Mouse (Mus musculus): ENCODE measurements around the gene Cnnm2. TPM values are rescaled to one million over a fixed set of nuclear protein-coding genes. Genes with fewer than 3 reads are reported as not detected.

Gene Cnnm2
- polyA plus RNA-seq, 1 experiment = 28.7 TPM

GRCm38 (mm10) chr19:46890657-46891056, 129.3 kb downstream of the Cnnm2 start:
- Histone ChIP-seq H3K27ac (replicated peaks; ENCODE audit: low read depth, low read length) (no peak overlapping the region), H3K4me1 (ENCODE audit: control insufficient read depth, insufficient read depth, insufficient read length, low read length) (no peaks in the 10 kb centered on the region), H3K4me3 (ENCODE audit: insufficient read depth, low read depth, low read length) (no peak overlapping the region)

- no peak overlapping the region for H3K27ac ChIP-seq (replicated peaks; ENCODE audit: low read depth, low read length)
- H3K4me3 ChIP-seq (ENCODE audit: insufficient read depth, low read depth, low read length) = no peak overlapping the region
- no peaks in the 10 kb centered on the region for H3K4me1 ChIP-seq (ENCODE audit: control insufficient read depth, insufficient read depth, insufficient read length, low read length)
These were observed 131.5 kb downstream of the Cnnm2 start for GRCm38 (mm10) chr19:46892856-46893255.

GRCm38 (mm10) chr19:46893484-46893883, 132.1 kb downstream of the Cnnm2 start:
- Histone ChIP-seq H3K4me3 (ENCODE audit: insufficient read depth, low read depth, low read length) (no peak overlapping the region), H3K27ac (replicated peaks; ENCODE audit: low read depth, low read length) (no peak overlapping the region), H3K4me1 (ENCODE audit: control insufficient read depth, insufficient read depth, insufficient read length, low read length) (no peaks in the 10 kb centered on the region)

GRCm38 (mm10) chr19:46897135-46897534, 135.7 kb downstream of the Cnnm2 start:
- no peak overlapping the region for H3K4me3 ChIP-seq (ENCODE audit: insufficient read depth, low read depth, low read length)

GRCm38 (mm10) chr19:46898222-46898621, 136.8 kb downstream of the Cnnm2 start:
- Histone ChIP-seq H3K4me3 (ENCODE audit: insufficient read depth, low read depth, low read length) (no peak overlapping the region), H3K27ac (replicated peaks; ENCODE audit: low read depth, low read length) (no peak overlapping the region), H3K4me1 (ENCODE audit: control insufficient read depth, insufficient read depth, insufficient read length, low read length) (peaks cover 6% of the 10 kb centered on the region; the same call in 1 of the 2 replicates)

More at GRCm38 (mm10) chr19:46897135-46897534, 135.7 kb downstream of the Cnnm2 start:
- Histone ChIP-seq H3K27ac (replicated peaks; ENCODE audit: low read depth, low read length) (no peak overlapping the region), H3K4me1 (ENCODE audit: control insufficient read depth, insufficient read depth, insufficient read length, low read length) (peaks cover 6% of the 10 kb centered on the region; the same call in 1 of the 2 replicates)

- Histone ChIP-seq H3K4me1 (ENCODE audit: control insufficient read depth, insufficient read depth, insufficient read length, low read length) (peaks cover 6% of the 10 kb centered on the region; the same call in 1 of the 2 replicates), H3K4me3 (ENCODE audit: insufficient read depth, low read depth, low read length) (no peak overlapping the region), H3K27ac (replicated peaks; ENCODE audit: low read depth, low read length) (peak overlapping the region; percentile 22; the same call in 1 of the 2 replicates)
These were observed 137.9 kb downstream of the Cnnm2 start for GRCm38 (mm10) chr19:46899306-46899705.

GRCm38 (mm10) chr19:46899871-46900270, 138.5 kb downstream of the Cnnm2 start:
- Histone ChIP-seq H3K4me1 (ENCODE audit: control insufficient read depth, insufficient read depth, insufficient read length, low read length) (peaks cover 6% of the 10 kb centered on the region; the same call in 1 of the 2 replicates), H3K27ac (replicated peaks; ENCODE audit: low read depth, low read length) (0 out of 2 replicates have a peak overlapping the region, but pooled peaks have one; percentile 19), H3K4me3 (ENCODE audit: insufficient read depth, low read depth, low read length) (no peak overlapping the region)

- no peak overlapping the region for H3K4me3 ChIP-seq (ENCODE audit: insufficient read depth, low read depth, low read length)
- H3K27ac ChIP-seq (replicated peaks; ENCODE audit: low read depth, low read length) = peak overlapping the region; percentile 63
- peaks cover 6% of the 10 kb centered on the region; the same call in 1 of the 2 replicates for H3K4me1 ChIP-seq (ENCODE audit: control insufficient read depth, insufficient read depth, insufficient read length, low read length)
These were observed 139.4 kb downstream of the Cnnm2 start for GRCm38 (mm10) chr19:46900786-46901185.

- peak overlapping the region; percentile 63 for H3K27ac ChIP-seq (replicated peaks; ENCODE audit: low read depth, low read length)
- H3K4me3 ChIP-seq (ENCODE audit: insufficient read depth, low read depth, low read length) = no peak overlapping the region
- peaks cover 6% of the 10 kb centered on the region; the same call in 1 of the 2 replicates for H3K4me1 ChIP-seq (ENCODE audit: control insufficient read depth, insufficient read depth, insufficient read length, low read length)
These were observed 139.9 kb downstream of the Cnnm2 start for GRCm38 (mm10) chr19:46901323-46901722.

GRCm38 (mm10) chr19:46903379-46903778, 142.0 kb downstream of the Cnnm2 start:
- Histone ChIP-seq H3K4me1 (ENCODE audit: control insufficient read depth, insufficient read depth, insufficient read length, low read length) (peaks cover 7% of the 10 kb centered on the region; the same call in 1 of the 2 replicates), H3K27ac (replicated peaks; ENCODE audit: low read depth, low read length) (no peak overlapping the region), H3K4me3 (ENCODE audit: insufficient read depth, low read depth, low read length) (no peak overlapping the region)

GRCm38 (mm10) chr19:46904907-46905306, 143.5 kb downstream of the Cnnm2 start:
- Histone ChIP-seq H3K4me3 (ENCODE audit: insufficient read depth, low read depth, low read length) (no peak overlapping the region), H3K4me1 (ENCODE audit: control insufficient read depth, insufficient read depth, insufficient read length, low read length) (peaks cover 9% of the 10 kb centered on the region; the same call in 1 of the 2 replicates), H3K27ac (replicated peaks; ENCODE audit: low read depth, low read length) (no peak overlapping the region)

GRCm38 (mm10) chr19:46905383-46905782, 144.0 kb downstream of the Cnnm2 start:
- Histone ChIP-seq H3K27ac (replicated peaks; ENCODE audit: low read depth, low read length) (no peak overlapping the region), H3K4me3 (ENCODE audit: insufficient read depth, low read depth, low read length) (no peak overlapping the region), H3K4me1 (ENCODE audit: control insufficient read depth, insufficient read depth, insufficient read length, low read length) (peaks cover 9% of the 10 kb centered on the region; the same call in 1 of the 2 replicates)

- Histone ChIP-seq H3K27ac (replicated peaks; ENCODE audit: low read depth, low read length) (no peak overlapping the region), H3K4me1 (ENCODE audit: control insufficient read depth, insufficient read depth, insufficient read length, low read length) (peaks cover 9% of the 10 kb centered on the region; the same call in 1 of the 2 replicates), H3K4me3 (ENCODE audit: insufficient read depth, low read depth, low read length) (no peak overlapping the region)
These were observed 144.6 kb downstream of the Cnnm2 start for GRCm38 (mm10) chr19:46905971-46906370.

GRCm38 (mm10) chr19:46908207-46908606, 146.8 kb downstream of the Cnnm2 start:
- Histone ChIP-seq H3K4me3 (ENCODE audit: insufficient read depth, low read depth, low read length) (no peak overlapping the region), H3K4me1 (ENCODE audit: control insufficient read depth, insufficient read depth, insufficient read length, low read length) (peaks cover 10% of the 10 kb centered on the region; the same call in 1 of the 2 replicates), H3K27ac (replicated peaks; ENCODE audit: low read depth, low read length) (no peak overlapping the region)

- Histone ChIP-seq H3K27ac (replicated peaks; ENCODE audit: low read depth, low read length) (peak overlapping the region; percentile 65), H3K4me1 (ENCODE audit: control insufficient read depth, insufficient read depth, insufficient read length, low read length) (peaks cover 10% of the 10 kb centered on the region; the same call in 1 of the 2 replicates), H3K4me3 (ENCODE audit: insufficient read depth, low read depth, low read length) (no peak overlapping the region)
These were observed 147.6 kb downstream of the Cnnm2 start for GRCm38 (mm10) chr19:46908977-46909376.

- H3K27ac ChIP-seq (replicated peaks; ENCODE audit: low read depth, low read length) = no peak overlapping the region
- no peak overlapping the region for H3K4me3 ChIP-seq (ENCODE audit: insufficient read depth, low read depth, low read length)
- peaks cover 10% of the 10 kb centered on the region; the same call in 1 of the 2 replicates for H3K4me1 ChIP-seq (ENCODE audit: control insufficient read depth, insufficient read depth, insufficient read length, low read length)
These were observed 150.1 kb downstream of the Cnnm2 start for GRCm38 (mm10) chr19:46911492-46911891.
